Mouse (Mus musculus) embryonic facial prominence, embryonic 11.5 days (tissue): ENCODE results near the gene Rnf212. TPM values are rescaled to one million over a fixed set of nuclear protein-coding genes. Genes with fewer than 3 reads are reported as not detected.
A peak's percentile ranks its signal among the peaks of the same experiment; 100 is the strongest.
"Not testable (repeated sequence)": the region's sequence is repeated elsewhere in the genome, so short reads cannot be mapped to it uniquely, and the experiment has no call there.

Experiments used
- ATAC-seq: fragments of 200-750 bp; cut with Nextera tagmentation; replicated peaks from 2 replicates; pipeline ENCODE4 v1.8.0; 2017; ENCODE audit warnings: low read depth; ENCODE audit not compliant: insufficient number of reproducible peaks, low FRiP score, low TSS enrichment
- DNase-seq: peaks from one replicate; pipeline ENCODE4 v3.0.0-alpha.2; 2015; ENCODE audit warnings: low spot score
- H3K27ac ChIP-seq: fragments of 300-500 bp; sonication (generic); replicated peaks from 2 replicates; pipeline ENCODE4 v1.5.1; 2014; ENCODE audit warnings: mild to moderate bottlenecking, low read depth, low read length, control low read depth
- H3K27me3 ChIP-seq: fragments of 300-500 bp; sonication (generic); 2 replicates; pipeline ENCODE4 v1.6.1; 2014; ENCODE audit warnings: mild to moderate bottlenecking, low read length, moderate library complexity, mixed read lengths; ENCODE audit not compliant: control insufficient read depth, insufficient read depth
- H3K36me3 ChIP-seq: fragments of 300-500 bp; sonication (generic); replicated peaks from 2 replicates; pipeline ENCODE4 v1.6.1; 2014; ENCODE audit warnings: low read depth, mild to moderate bottlenecking, low read length, moderate library complexity, mixed read lengths; ENCODE audit not compliant: control insufficient read depth, insufficient read depth
- H3K4me1 ChIP-seq: fragments of 300-500 bp; sonication (generic); 2 replicates; pipeline ENCODE4 v1.6.1; 2014; ENCODE audit warnings: low read length, mixed read lengths; ENCODE audit not compliant: control insufficient read depth, insufficient read depth
- H3K4me2 ChIP-seq: fragments of 300-500 bp; sonication (generic); 2 replicates; pipeline ENCODE4 v1.6.1; 2014; ENCODE audit warnings: low read depth, mild to moderate bottlenecking, control low read depth, low read length, moderate library complexity
- H3K4me3 ChIP-seq: fragments of 300-500 bp; sonication (generic); 2 replicates; pipeline ENCODE4 v1.5.1; 2014; ENCODE audit warnings: low read depth, low read length, control low read depth
- H3K9ac ChIP-seq: fragments of 300-500 bp; sonication (generic); replicated peaks from 2 replicates; pipeline ENCODE4 v1.6.1; 2014; ENCODE audit warnings: mild to moderate bottlenecking, control low read depth, low read length
- H3K9me3 ChIP-seq: fragments of 300-500 bp; sonication (generic); replicated peaks from 2 replicates; pipeline ENCODE4 v1.6.1; 2016; ENCODE audit warnings: mild to moderate bottlenecking, low read length, inconsistent platforms, mixed read lengths; ENCODE audit not compliant: control insufficient read depth
- WGBS: fragments of 180-500 bp; shearing (Covaris S2); extraction: QIAGEN DNeasy Blood & Tissue Kit; methylation state at CpG from one replicate; pipeline ENCODE4 v1.1.7; 2014; 5-methylcytosine and 5-hydroxymethylcytosine counted together
- polyA plus RNA-seq: library from polyadenylated mRNA; unstranded; fragments of >200 nt; fragmentation: Nextera tagmentation; extraction: Ambion mirVana; gene quantifications from 2 replicates; pipeline ENCODE4 v1.2.1, GENCODE M21; 2014

The Rnf212 gene
- polyA plus RNA-seq, 1 experiment from 2014 or later = 0.69 TPM

- not testable (repeated sequence) for H3K4me1 ChIP-seq, H3K27ac ChIP-seq, H3K9me3 ChIP-seq, H3K36me3 ChIP-seq, H3K4me2 ChIP-seq, H3K27me3 ChIP-seq, H3K4me3 ChIP-seq, H3K9ac ChIP-seq, ATAC-seq, DNase-seq
- WGBS = 85% methylated on average over 4 of the region's 4 CpGs
These were observed 23.5 kb downstream of the Rnf212 start for GRCm38 (mm10) chr5:108751258-108751657.

- DNase-seq = no peak
- no peak overlapping the region for H3K27ac ChIP-seq
- WGBS = 75% methylated on average over 5 of the region's 5 CpGs
- H3K9me3 ChIP-seq = no peaks in the 10 kb centered on the region
- no peak for ATAC-seq
- H3K36me3 ChIP-seq = no peaks in the 10 kb centered on the region
- H3K4me1 ChIP-seq = no peaks in the 10 kb centered on the region
- no peak overlapping the region for H3K9ac ChIP-seq
- no peaks in the 10 kb centered on the region for H3K27me3 ChIP-seq
- no peak overlapping the region for H3K4me3 ChIP-seq
- no peak overlapping the region for H3K4me2 ChIP-seq
These were observed 24.2 kb downstream of the Rnf212 start for GRCm38 (mm10) chr5:108750328-108751210.

- no peak for ATAC-seq
These were observed 30.2 kb downstream of the Rnf212 start for GRCm38 (mm10) chr5:108744629-108745028.

GRCm38 (mm10) chr5:108743856-108744255 lies 30.9 kb downstream of the Rnf212 start:
- H3K4me3 ChIP-seq = no peak overlapping the region
- DNase-seq (no peak), ATAC-seq (no peak)
- 67% methylated on average over 2 of the region's 2 CpGs for WGBS
- H3K9ac ChIP-seq = no peak overlapping the region
- H3K4me2 ChIP-seq = no peak overlapping the region
- no peaks in the 10 kb centered on the region for H3K36me3 ChIP-seq
- no peaks in the 10 kb centered on the region for H3K4me1 ChIP-seq
- no peak overlapping the region for H3K27ac ChIP-seq
- H3K27me3 ChIP-seq = no peaks in the 10 kb centered on the region
- no peaks in the 10 kb centered on the region for H3K9me3 ChIP-seq

More at GRCm38 (mm10) chr5:108744629-108745028, 30.2 kb downstream of the Rnf212 start:
- no peaks in the 10 kb centered on the region for H3K36me3 ChIP-seq
- no peaks in the 10 kb centered on the region for H3K4me1 ChIP-seq
- H3K9me3 ChIP-seq = no peaks in the 10 kb centered on the region
- H3K4me3 ChIP-seq = no peak overlapping the region
- H3K27me3 ChIP-seq = no peaks in the 10 kb centered on the region
- H3K4me2 ChIP-seq = no peak overlapping the region
- no peak for DNase-seq
- WGBS = 83% methylated on average over 3 of the region's 3 CpGs
- H3K9ac ChIP-seq = no peak overlapping the region
- no peak overlapping the region for H3K27ac ChIP-seq

GRCm38 (mm10) chr5:108742596-108742995 lies 32.2 kb downstream of the Rnf212 start:
- Histone ChIP-seq H3K27ac (no peak overlapping the region), H3K36me3 (no peaks in the 10 kb centered on the region), H3K4me2 (no peak overlapping the region), H3K4me3 (no peak overlapping the region), H3K27me3 (no peaks in the 10 kb centered on the region), H3K9ac (no peak overlapping the region), H3K9me3 (no peaks in the 10 kb centered on the region), H3K4me1 (no peaks in the 10 kb centered on the region)
- 76% methylated on average over 2 of the region's 2 CpGs for WGBS
- ATAC-seq (no peak), DNase-seq (no peak)

- ATAC-seq (no peak), DNase-seq (no peak)
- H3K9me3 ChIP-seq = no peaks in the 10 kb centered on the region
- no peaks in the 10 kb centered on the region for H3K27me3 ChIP-seq
- H3K4me3 ChIP-seq = no peak overlapping the region
- no peak overlapping the region for H3K4me2 ChIP-seq
- WGBS = 83% methylated on average over 2 of the region's 2 CpGs
- H3K9ac ChIP-seq = no peak overlapping the region
- no peak overlapping the region for H3K27ac ChIP-seq
- no peaks in the 10 kb centered on the region for H3K4me1 ChIP-seq
- no peaks in the 10 kb centered on the region for H3K36me3 ChIP-seq
These were observed 32.9 kb downstream of the Rnf212 start for GRCm38 (mm10) chr5:108741844-108742243.

GRCm38 (mm10) chr5:108727425-108727824 lies 47.4 kb downstream of the Rnf212 start:
- ATAC-seq = no peak; the same call in 1 of the 2 replicates
- no peak overlapping the region for H3K9ac ChIP-seq
- H3K4me1 ChIP-seq = no peaks in the 10 kb centered on the region
- DNase-seq = no peak
- H3K4me2 ChIP-seq = no peak overlapping the region
- no peaks in the 10 kb centered on the region for H3K9me3 ChIP-seq
- H3K27me3 ChIP-seq = no peaks in the 10 kb centered on the region
- H3K4me3 ChIP-seq = no peak overlapping the region
- WGBS = 92% methylated on average over 1 of the region's 1 CpGs
- no peaks in the 10 kb centered on the region for H3K36me3 ChIP-seq
- no peak overlapping the region for H3K27ac ChIP-seq

- Histone ChIP-seq H3K27ac (no peak overlapping the region), H3K27me3 (no peaks in the 10 kb centered on the region)
- DNase-seq = peak; percentile 80
These were observed 48.1 kb downstream of the Rnf212 start for GRCm38 (mm10) chr5:108726557-108727248.

More at GRCm38 (mm10) chr5:108726557-108727248, 48.1 kb downstream of the Rnf212 start:
- no peaks in the 10 kb centered on the region for H3K4me1 ChIP-seq
- no peaks in the 10 kb centered on the region for H3K9me3 ChIP-seq
- H3K9ac ChIP-seq = no peak overlapping the region
- no peaks in the 10 kb centered on the region for H3K36me3 ChIP-seq
- 23% methylated on average over 5 of the region's 5 CpGs for WGBS
- H3K4me2 ChIP-seq = no peak overlapping the region
- no peak overlapping the region for H3K4me3 ChIP-seq
- peak; percentile 73; the same call in 1 of the 2 replicates for ATAC-seq
